Mouse (Mus musculus): ENCODE measurements around the gene Arhgef3.

Gene Arhgef3

GRCm38 (mm10) chr14:27408240-27408639, 293.5 kb downstream of the Arhgef3 start:
- in situ Hi-C loops (cut with MboI, MseI): loop anchor here (5.0 kb wide), 2 partner anchors 176 to 216 kb away; no protein-coding TSS in a partner anchor

DNA sequence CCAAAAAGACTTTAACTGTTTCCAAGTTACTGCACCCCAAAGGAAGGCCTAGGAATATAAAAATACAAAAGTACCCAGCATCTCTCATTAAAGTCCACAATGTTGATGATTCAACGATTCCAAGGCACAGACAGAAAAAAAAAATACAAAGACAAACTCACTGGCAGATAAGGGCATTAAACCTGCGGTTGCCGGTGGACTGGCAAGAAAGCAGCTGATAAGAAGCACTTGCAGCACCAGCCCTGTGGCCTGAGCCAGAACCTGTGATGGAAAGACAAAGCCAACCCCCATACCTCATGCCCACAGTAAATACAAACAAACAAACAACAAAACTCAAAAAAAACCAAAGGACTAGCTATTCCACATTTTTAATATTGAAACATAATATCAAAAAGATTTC, 295.0 kb downstream of the Arhgef3 start:
- in situ Hi-C loops (cut with MboI, MseI): loop anchor here (5.0 kb wide), 2 partner anchors 177 to 217 kb away; no protein-coding TSS in a partner anchor

DNA sequence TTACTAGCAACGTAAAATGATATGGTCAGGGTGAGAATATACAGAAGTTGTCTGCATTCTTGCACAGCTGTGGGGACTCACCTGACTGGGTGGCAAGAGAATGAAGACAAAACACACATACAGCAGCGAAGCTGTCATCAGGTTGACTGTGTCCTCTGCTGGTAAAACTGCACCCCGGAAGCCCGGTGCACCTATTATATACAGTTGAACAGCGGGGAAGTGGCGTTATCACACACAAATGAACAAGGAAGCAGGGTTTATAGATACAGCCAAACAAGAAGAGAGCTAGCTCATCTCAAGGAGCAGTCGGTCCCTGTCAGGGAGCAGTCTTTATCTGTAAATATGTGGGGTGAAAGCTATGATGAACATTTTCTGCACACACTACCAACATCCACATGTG, 296.8 kb downstream of the Arhgef3 start:
- in situ Hi-C loops (cut with MboI, MseI): no loop called here

DNA sequence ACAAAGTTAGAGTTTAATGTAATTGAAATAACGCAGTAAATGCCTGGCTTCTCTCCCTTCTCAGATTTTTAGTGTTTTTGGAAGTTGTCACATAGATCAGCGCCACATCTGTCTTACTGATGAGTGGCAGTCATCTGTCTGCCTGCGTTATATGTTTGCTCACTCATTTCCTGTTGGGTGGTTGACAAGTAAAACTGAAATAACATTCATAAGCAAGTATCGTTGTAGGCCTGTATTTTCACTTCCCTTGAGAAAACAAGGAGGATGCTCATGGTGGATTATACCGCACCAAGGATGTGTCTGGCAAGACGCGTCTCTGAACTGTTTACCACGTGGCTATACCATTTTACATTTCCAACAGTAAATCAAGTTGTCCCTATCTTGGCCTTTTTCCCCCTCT, 298.0 kb downstream of the Arhgef3 start:
- in situ Hi-C loops (cut with MboI, MseI): no loop called here

- in situ Hi-C loops (cut with MboI, MseI): no loop called here
Measured at GRCm38 (mm10) chr14:27413961-27414360, 299.3 kb downstream of the Arhgef3 start.

DNA sequence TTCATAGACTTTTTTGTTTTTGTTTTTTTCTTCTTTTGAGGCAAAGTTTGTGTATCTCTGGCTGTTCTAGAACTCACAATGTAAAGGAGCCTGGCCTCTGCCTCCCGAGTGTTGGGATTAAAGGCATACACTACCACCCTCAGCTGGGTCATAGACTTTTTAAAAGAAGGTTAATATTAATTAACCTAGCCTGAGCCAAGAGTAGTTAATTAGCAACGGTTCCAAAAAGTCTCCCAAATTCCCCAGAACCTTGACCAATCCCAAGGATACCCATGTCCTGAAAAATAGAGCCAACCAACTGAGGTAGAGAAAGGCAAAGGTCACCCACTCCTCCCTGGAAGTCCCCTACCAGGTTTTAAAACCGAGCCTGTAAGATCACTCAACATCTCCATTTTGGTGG, 306.1 kb downstream of the Arhgef3 start:
- in situ Hi-C loops (cut with MboI, MseI): no loop called here

GRCm38 (mm10) chr14:27422301-27422700, 307.6 kb downstream of the Arhgef3 start:
- in situ Hi-C loops (cut with MboI, MseI): no loop called here

DNA sequence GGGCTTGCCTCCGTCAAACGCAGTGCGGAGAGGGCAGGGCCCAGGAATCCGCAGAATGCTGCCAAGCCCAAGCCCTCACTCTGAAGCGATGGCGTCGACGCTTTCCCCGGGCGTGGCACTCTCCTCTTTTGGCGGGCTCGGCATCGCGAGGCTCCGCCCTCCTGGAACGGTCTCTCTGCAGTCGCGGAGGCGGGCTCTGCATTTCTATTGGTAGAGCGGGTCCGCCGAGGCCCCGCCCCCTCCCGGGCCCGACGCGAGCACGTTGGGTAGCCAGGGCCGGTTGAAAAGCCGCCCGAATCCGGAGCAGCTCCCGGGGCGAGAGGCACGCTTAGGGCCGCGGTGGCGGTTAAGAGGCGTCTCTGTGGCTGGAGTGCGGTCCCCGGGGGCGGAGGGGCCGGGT, 313.9 kb downstream of the Arhgef3 start, which contains the start of gene Fam208a:
Fam208a (plus strand) TSS at position 262 of the 400 bp plus-strand sequence.
- in situ Hi-C loops (cut with MboI, MseI): loop anchor here (25.0 kb wide), 1 partner anchor 766 kb away; the partner anchor contains the start of gene Pde12

DNA sequence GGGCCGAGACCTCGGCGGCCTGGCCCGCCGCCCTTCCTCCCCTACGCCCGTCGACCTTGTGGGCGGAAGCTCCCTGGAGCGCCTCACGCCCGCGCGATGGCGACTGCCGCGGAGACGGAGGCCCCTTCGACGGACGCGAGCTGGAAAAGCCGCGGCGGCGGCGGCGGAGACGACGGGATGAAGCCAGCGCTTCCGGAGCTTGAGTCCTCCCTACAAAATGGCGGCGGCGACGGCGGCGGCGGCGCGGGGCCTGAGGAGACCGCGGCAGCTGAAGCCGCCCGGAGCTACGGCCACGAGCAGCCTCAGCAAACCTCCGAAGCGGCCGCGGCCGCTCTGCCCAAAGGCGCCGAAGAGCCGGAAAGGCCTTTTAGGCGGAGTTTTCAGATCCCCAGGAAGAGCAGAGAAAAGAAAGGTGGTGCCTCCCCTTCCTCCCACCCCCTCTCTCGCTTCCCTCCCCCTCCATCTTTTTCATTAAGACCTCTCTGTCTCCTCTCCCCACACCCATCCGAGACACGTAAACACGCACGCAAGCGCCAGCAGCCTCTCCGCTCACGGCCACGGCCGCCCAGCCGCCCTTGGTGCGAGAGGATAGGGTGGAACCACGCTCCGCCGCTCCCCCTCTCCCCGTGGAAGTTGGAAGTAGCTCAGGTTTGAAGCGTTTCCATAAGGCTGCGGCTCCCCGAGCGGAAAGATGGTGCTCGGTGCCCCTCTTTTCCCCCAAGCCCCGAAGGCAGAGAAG, 314.4 kb downstream of the Arhgef3 start:
- in situ Hi-C loops (cut with MboI, MseI): loop anchor here (25.0 kb wide), 1 partner anchor 767 kb away; the partner anchor contains the start of gene Pde12

GRCm38 (mm10) chr14:27430280-27430679, 315.6 kb downstream of the Arhgef3 start:
- in situ Hi-C loops (cut with MboI, MseI): loop anchor here (25.0 kb wide), 1 partner anchor 768 kb away; the partner anchor contains the start of gene Pde12

GRCm38 (mm10) chr14:27432064-27432463, 317.4 kb downstream of the Arhgef3 start:
- in situ Hi-C loops (cut with MboI, MseI): loop anchor here (25.0 kb wide), 1 partner anchor 770 kb away; the partner anchor contains the start of gene Pde12

GRCm38 (mm10) chr14:27436116-27436515, 321.4 kb downstream of the Arhgef3 start:
- in situ Hi-C loops (cut with MboI, MseI): loop anchor here (25.0 kb wide), 1 partner anchor 774 kb away; the partner anchor contains the start of gene Pde12

DNA sequence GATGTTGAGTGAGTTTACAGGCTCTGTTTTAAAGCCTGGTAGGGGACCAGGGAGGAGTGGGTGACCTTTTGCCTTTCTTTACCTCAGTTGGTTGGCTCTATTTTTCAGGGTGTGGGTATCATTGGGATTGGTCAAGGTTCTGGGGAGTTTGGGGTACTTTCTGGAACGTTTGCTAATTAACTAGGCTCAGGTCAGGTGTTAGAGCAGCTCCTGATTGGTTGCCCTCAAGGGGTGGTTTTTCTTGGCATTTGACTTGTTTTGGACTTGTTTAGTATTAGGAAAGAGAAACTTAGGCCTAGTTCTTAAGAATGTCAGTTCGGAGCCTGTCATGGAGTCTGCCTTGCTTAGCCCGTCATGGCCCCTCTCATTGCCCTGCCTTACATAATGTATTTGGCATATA, 322.1 kb downstream of the Arhgef3 start:
- in situ Hi-C loops (cut with MboI, MseI): loop anchor here (25.0 kb wide), 1 partner anchor 775 kb away; the partner anchor contains the start of gene Pde12

GRCm38 (mm10) chr14:27440921-27441320, 326.2 kb downstream of the Arhgef3 start:
- in situ Hi-C loops (cut with MboI, MseI): loop anchor here (25.0 kb wide), 1 partner anchor 779 kb away; the partner anchor contains the start of gene Pde12

- in situ Hi-C loops (cut with MboI, MseI): loop anchor here (25.0 kb wide), 1 partner anchor 783 kb away; the partner anchor contains the start of gene Pde12
Measured at GRCm38 (mm10) chr14:27444851-27445281, 330.2 kb downstream of the Arhgef3 start.

DNA sequence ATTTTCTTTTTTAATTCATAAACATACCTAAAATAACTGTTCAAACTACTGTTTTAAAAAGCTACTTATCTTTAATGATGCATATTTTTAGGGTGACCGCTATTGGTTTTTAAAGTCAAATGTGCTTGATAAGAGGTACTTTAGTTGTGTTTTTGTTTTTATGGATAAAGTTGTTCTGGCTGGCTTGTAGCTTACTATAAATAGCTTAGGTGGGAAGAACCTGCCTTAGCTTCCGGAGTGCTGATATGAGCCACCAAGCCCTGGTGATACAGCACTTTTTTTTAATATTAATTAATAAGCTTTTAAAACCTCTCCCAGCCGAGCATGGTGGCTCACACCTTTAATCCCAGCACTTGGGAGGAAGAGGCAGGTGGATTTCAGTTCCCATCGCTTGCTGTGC, 332.3 kb downstream of the Arhgef3 start:
- in situ Hi-C loops (cut with MboI, MseI): loop anchor here (25.0 kb wide), 1 partner anchor 785 kb away; the partner anchor contains the start of gene Pde12
